Mouse (Mus musculus): ENCODE measurements at regions not wholly inside any gene's neighbourhood (a gene's known extent, or its start where the extent isn't known, plus 50 kb on each side); places are given as distances from the start of the nearest gene placed in this dataset.
A peak's percentile ranks its signal among the peaks of the same experiment; 100 is the strongest.
"Not testable (repeated sequence)": the region's sequence is repeated elsewhere in the genome, so short reads cannot be mapped to it uniquely, and the experiment has no call there.

- Histone ChIP-seq H3K9me3 (0 out of 2 replicates have a peak, but pooled peaks cover 3% of the 10 kb centered on the region), H3K9ac (no peak overlapping the region), H3K4me3 (no peak overlapping the region), H3K4me1 (no peaks in the 10 kb centered on the region), H3K27ac (no peak overlapping the region), H3K27me3 (no peaks in the 10 kb centered on the region), H3K4me2 (replicated peaks) (no peak overlapping the region), H3K36me3 (no peaks in the 10 kb centered on the region)
- 87% methylated on average over 4 of the region's 4 CpGs for WGBS
- ATAC-seq (ENCODE audit: insufficient number of reproducible peaks, insufficient read depth, low FRiP score, low TSS enrichment), result no peak
Observed at GRCm38 (mm10) chr7:36210034-36210433, 407.2 kb upstream of the Zfp507 start.

GRCm38 (mm10) chr7:36207525-36208260, 404.9 kb upstream of the Zfp507 start:
- H3K27ac ChIP-seq, result no peak overlapping the region
- no peaks in the 10 kb centered on the region for H3K27me3 ChIP-seq
- no peaks in the 10 kb centered on the region for H3K36me3 ChIP-seq
- WGBS, result 87% methylated on average over 17 of the region's 17 CpGs
- no peak overlapping the region for H3K4me3 ChIP-seq
- H3K9me3 ChIP-seq, result no peaks in the 10 kb centered on the region
- H3K4me1 ChIP-seq, result no peaks in the 10 kb centered on the region
- no peak overlapping the region for H3K4me2 ChIP-seq (replicated peaks)
- no peak overlapping the region for H3K9ac ChIP-seq
- ATAC-seq (ENCODE audit: insufficient number of reproducible peaks, insufficient read depth, low FRiP score, low TSS enrichment), result no peak

- no peak overlapping the region for H3K27ac ChIP-seq
- ATAC-seq (ENCODE audit: insufficient number of reproducible peaks, insufficient read depth, low FRiP score, low TSS enrichment), result no peak
- no peaks in the 10 kb centered on the region for H3K27me3 ChIP-seq
- 89% methylated on average over 16 of the region's 16 CpGs for WGBS
- H3K9ac ChIP-seq, result no peak overlapping the region
- H3K4me1 ChIP-seq, result no peaks in the 10 kb centered on the region
- no peaks in the 10 kb centered on the region for H3K36me3 ChIP-seq
- no peak overlapping the region for H3K4me2 ChIP-seq (replicated peaks)
- no peaks in the 10 kb centered on the region for H3K9me3 ChIP-seq
- no peak overlapping the region for H3K4me3 ChIP-seq
Observed at GRCm38 (mm10) chr7:36198091-36198700, 395.4 kb upstream of the Zfp507 start.

- H3K4me3 ChIP-seq, result no peak overlapping the region
- no peak overlapping the region for H3K27ac ChIP-seq
- no peaks in the 10 kb centered on the region for H3K36me3 ChIP-seq
- no peaks in the 10 kb centered on the region for H3K9me3 ChIP-seq
- H3K4me2 ChIP-seq (replicated peaks), result no peak overlapping the region
- H3K27me3 ChIP-seq, result no peaks in the 10 kb centered on the region
- H3K4me1 ChIP-seq, result no peaks in the 10 kb centered on the region
- no peak overlapping the region for H3K9ac ChIP-seq
- WGBS, result 83% methylated on average over 18 of the region's 18 CpGs
- ATAC-seq (ENCODE audit: insufficient number of reproducible peaks, insufficient read depth, low FRiP score, low TSS enrichment), result no peak
Observed at GRCm38 (mm10) chr7:36196154-36196720, 393.4 kb upstream of the Zfp507 start.

- Histone ChIP-seq H3K27ac (no peak overlapping the region), H3K4me2 (replicated peaks) (no peak overlapping the region), H3K27me3 (no peaks in the 10 kb centered on the region), H3K4me3 (no peak overlapping the region), H3K36me3 (no peaks in the 10 kb centered on the region), H3K9ac (no peak overlapping the region), H3K9me3 (no peaks in the 10 kb centered on the region), H3K4me1 (no peaks in the 10 kb centered on the region)
- WGBS, result 69% methylated on average over 8 of the region's 8 CpGs
- no peak for ATAC-seq (ENCODE audit: insufficient number of reproducible peaks, insufficient read depth, low FRiP score, low TSS enrichment)
Observed at GRCm38 (mm10) chr7:36192645-36193044, 389.8 kb upstream of the Zfp507 start.

GRCm38 (mm10) chr7:36177947-36178346, 375.1 kb upstream of the Zfp507 start:
- H3K27me3 ChIP-seq, result no peaks in the 10 kb centered on the region
- H3K36me3 ChIP-seq, result no peaks in the 10 kb centered on the region
- 0 out of 2 replicates have a peak, but pooled peaks have one; percentile 6 for ATAC-seq (ENCODE audit: insufficient number of reproducible peaks, insufficient read depth, low FRiP score, low TSS enrichment)
- no peak overlapping the region for H3K27ac ChIP-seq
- no peak overlapping the region for H3K9ac ChIP-seq
- no peak overlapping the region for H3K4me3 ChIP-seq
- no peaks in the 10 kb centered on the region for H3K4me1 ChIP-seq
- H3K9me3 ChIP-seq, result no peaks in the 10 kb centered on the region
- H3K4me2 ChIP-seq (replicated peaks), result no peak overlapping the region
- 74% methylated on average over 7 of the region's 7 CpGs for WGBS

GRCm38 (mm10) chr7:36175296-36175695, 372.5 kb upstream of the Zfp507 start:
- Histone ChIP-seq H3K27ac (no peak overlapping the region), H3K36me3 (no peaks in the 10 kb centered on the region), H3K9me3 (0 out of 2 replicates have a peak, but pooled peaks cover 3% of the 10 kb centered on the region), H3K9ac (no peak overlapping the region), H3K4me1 (no peaks in the 10 kb centered on the region), H3K4me2 (replicated peaks) (no peak overlapping the region), H3K27me3 (no peaks in the 10 kb centered on the region), H3K4me3 (no peak overlapping the region)
- 86% methylated on average over 4 of the region's 4 CpGs for WGBS
- ATAC-seq (ENCODE audit: insufficient number of reproducible peaks, insufficient read depth, low FRiP score, low TSS enrichment), result no peak

GRCm38 (mm10) chr7:36172511-36172910, 369.7 kb upstream of the Zfp507 start:
- 56% methylated on average over 2 of the region's 2 CpGs for WGBS

GRCm38 (mm10) chr7:36157270-36157945, 354.6 kb upstream of the Zfp507 start:
- H3K27me3 ChIP-seq, result no peaks in the 10 kb centered on the region
- ATAC-seq (ENCODE audit: insufficient number of reproducible peaks, insufficient read depth, low FRiP score, low TSS enrichment), result no peak
- H3K4me2 ChIP-seq (replicated peaks), result no peak overlapping the region
- no peaks in the 10 kb centered on the region for H3K36me3 ChIP-seq
- WGBS, result 65% methylated on average over 22 of the region's 22 CpGs
- no peak overlapping the region for H3K4me3 ChIP-seq
- peaks cover 5% of the 10 kb centered on the region; the same call in 1 of the 2 replicates for H3K4me1 ChIP-seq
- no peak overlapping the region for H3K9ac ChIP-seq
- H3K27ac ChIP-seq, result no peak overlapping the region
- H3K9me3 ChIP-seq, result no peaks in the 10 kb centered on the region

More at GRCm38 (mm10) chr7:36172511-36172910, 369.7 kb upstream of the Zfp507 start:
- ATAC-seq (ENCODE audit: insufficient number of reproducible peaks, insufficient read depth, low FRiP score, low TSS enrichment); H3K27ac ChIP-seq; H3K27me3 ChIP-seq; H3K9ac ChIP-seq; H3K4me1 ChIP-seq; H3K4me3 ChIP-seq; H3K36me3 ChIP-seq; H3K9me3 ChIP-seq; H3K4me2 ChIP-seq (replicated peaks): not testable (repeated sequence)

GRCm38 (mm10) chr7:36156595-36156994, 353.8 kb upstream of the Zfp507 start:
- Histone ChIP-seq H3K4me2 (replicated peaks) (no peak overlapping the region), H3K36me3 (no peaks in the 10 kb centered on the region), H3K27ac (no peak overlapping the region), H3K4me3 (no peak overlapping the region), H3K4me1 (peaks cover 8% of the 10 kb centered on the region; the same call in 1 of the 2 replicates), H3K9ac (no peak overlapping the region), H3K27me3 (no peaks in the 10 kb centered on the region), H3K9me3 (no peaks in the 10 kb centered on the region)
- ATAC-seq (ENCODE audit: insufficient number of reproducible peaks, insufficient read depth, low FRiP score, low TSS enrichment), result no peak
- WGBS, result 60% methylated on average over 12 of the region's 12 CpGs

GRCm38 (mm10) chr7:36155576-36155975, 352.8 kb upstream of the Zfp507 start:
- WGBS, result 38% methylated on average over 2 of the region's 2 CpGs
- H3K4me2 ChIP-seq (replicated peaks), result no peak overlapping the region
- no peak overlapping the region for H3K4me3 ChIP-seq

More at GRCm38 (mm10) chr7:36155576-36155975, 352.8 kb upstream of the Zfp507 start:
- H3K27ac ChIP-seq, result no peak overlapping the region
- no peaks in the 10 kb centered on the region for H3K27me3 ChIP-seq
- no peaks in the 10 kb centered on the region for H3K36me3 ChIP-seq
- no peaks in the 10 kb centered on the region for H3K9me3 ChIP-seq
- H3K9ac ChIP-seq, result no peak overlapping the region
- ATAC-seq (ENCODE audit: insufficient number of reproducible peaks, insufficient read depth, low FRiP score, low TSS enrichment), result no peak
- peaks cover 11% of the 10 kb centered on the region; the same call in 1 of the 2 replicates for H3K4me1 ChIP-seq

Data from embryonic facial prominence, embryonic 12.5 days (tissue).